Mouse (Mus musculus) C2C12 (cell line): ENCODE data around the gene Prdm9.

Experiments used
- CEBPB ChIP-seq: IDR thresholded peaks from one replicate; pipeline ENCODE4 v1.6.1; 2011; ENCODE audit warnings: low read depth, mild to moderate bottlenecking, control low read depth, moderate library complexity
- CTCF ChIP-seq: IDR thresholded peaks from one replicate; pipeline ENCODE4 v1.5.1; 2011; ENCODE audit not compliant: control insufficient read depth, insufficient read depth, insufficient read length
- FOSL1 ChIP-seq: IDR thresholded peaks from one replicate; pipeline ENCODE4 v1.8.0; 2011; ENCODE audit warnings: mild to moderate bottlenecking, low read length; ENCODE audit not compliant: poor library complexity, insufficient read depth, severe bottlenecking
- MAX ChIP-seq: IDR thresholded peaks from one replicate; pipeline ENCODE4 v1.6.1; 2011; ENCODE audit warnings: mild to moderate bottlenecking, control low read depth
- MYOD1 ChIP-seq: IDR thresholded peaks from one replicate; pipeline ENCODE4 v1.6.1; 2011; ENCODE audit warnings: low read depth; ENCODE audit not compliant: control insufficient read depth, insufficient read length
- MYOG ChIP-seq: IDR thresholded peaks from one replicate; pipeline ENCODE4 v1.6.1; 2011; ENCODE audit not compliant: control insufficient read depth, insufficient read length; ENCODE audit errors: extremely low read depth
- USF1 ChIP-seq: IDR thresholded peaks from one replicate; pipeline ENCODE4 v1.6.1; 2011; ENCODE audit warnings: low read depth, mild to moderate bottlenecking, control low read depth, moderate library complexity

GRCm38 (mm10) chr17:15580072-15580447 lies 15.9 kb upstream of the Prdm9 start:
- TF ChIP-seq MYOD1 (no peak), CTCF (no peak), USF1 (no peak), MAX (no peak), CEBPB (no peak), FOSL1 (no peak), MYOG (no peak)
